Mouse (Mus musculus) cerebellum, postnatal 4 days (tissue): Measurements from ENCODE around the gene Ndel1.
"Not testable (repeated sequence)": the region's sequence is repeated elsewhere in the genome, so short reads cannot be mapped to it uniquely, and the experiment has no call there.

ENCODE experiments used
- DNase-seq, 2 experiments: peaks; one replicate each; pipeline ENCODE4 v3.0.0; 2022; ENCODE audit warnings: low spot score in 2 of 2, mixed read lengths in 1 of 2

Gene Ndel1

DNA sequence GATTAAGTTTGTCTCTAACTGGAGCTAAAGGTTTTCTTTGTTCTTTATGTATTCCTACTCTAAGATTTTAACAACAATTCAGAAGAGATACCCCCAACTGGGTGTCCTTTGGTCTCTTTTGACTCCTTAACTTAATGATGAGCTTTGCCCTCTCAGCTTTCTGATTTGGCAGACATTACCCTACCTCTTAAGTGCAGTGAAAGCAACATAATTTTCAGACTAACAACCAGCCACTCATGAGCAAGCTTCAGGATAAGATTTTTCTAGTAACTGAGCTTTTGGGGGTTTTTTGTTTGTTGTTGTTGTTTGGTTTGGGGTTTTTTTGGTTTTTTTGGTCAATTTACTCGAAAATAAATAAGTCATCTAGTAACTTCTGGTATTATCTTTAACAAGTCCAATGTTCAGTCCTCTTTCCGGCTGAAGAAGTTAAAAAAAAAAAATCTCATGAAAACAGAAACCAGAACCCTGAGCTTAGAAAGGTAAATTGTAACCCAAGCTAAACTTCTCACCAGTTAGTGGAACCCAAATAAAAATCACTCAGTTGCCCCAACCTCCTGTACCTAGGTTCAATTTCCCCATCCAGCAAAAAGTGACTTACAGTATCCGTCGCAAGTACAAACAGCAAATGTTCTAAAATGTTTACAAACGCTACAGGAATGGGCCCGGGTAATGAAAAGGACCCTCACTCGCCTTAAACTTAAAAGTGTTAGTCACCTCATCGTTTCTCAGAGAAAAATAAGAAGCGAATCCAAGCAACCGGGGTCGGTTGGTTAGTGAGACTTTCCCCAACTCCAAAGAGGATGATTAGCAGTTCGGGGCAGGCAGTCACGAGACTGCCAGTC, 19.8 kb downstream of the Ndel1 start:
- no peak for DNase-seq

DNA sequence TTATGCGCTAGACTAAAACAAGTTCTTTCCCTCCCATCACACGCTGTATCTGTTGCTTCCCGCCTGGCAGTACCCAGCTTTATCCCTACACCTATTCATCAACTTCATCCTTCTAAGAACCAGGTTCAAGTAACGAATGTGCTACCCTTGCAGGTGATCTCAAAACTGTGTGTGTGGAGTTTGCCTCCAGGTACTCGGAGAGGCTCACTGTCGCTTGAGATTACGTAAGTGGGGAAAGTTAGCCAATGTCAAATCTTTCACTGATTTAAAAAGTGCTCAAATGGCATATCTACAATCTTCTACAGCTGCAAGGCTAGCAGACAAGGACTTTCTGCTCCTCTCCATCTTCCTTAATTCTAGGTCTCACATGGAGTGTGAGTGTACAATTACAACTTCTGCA, 20.8 kb downstream of the Ndel1 start:
- DNase-seq, result no peak

DNA sequence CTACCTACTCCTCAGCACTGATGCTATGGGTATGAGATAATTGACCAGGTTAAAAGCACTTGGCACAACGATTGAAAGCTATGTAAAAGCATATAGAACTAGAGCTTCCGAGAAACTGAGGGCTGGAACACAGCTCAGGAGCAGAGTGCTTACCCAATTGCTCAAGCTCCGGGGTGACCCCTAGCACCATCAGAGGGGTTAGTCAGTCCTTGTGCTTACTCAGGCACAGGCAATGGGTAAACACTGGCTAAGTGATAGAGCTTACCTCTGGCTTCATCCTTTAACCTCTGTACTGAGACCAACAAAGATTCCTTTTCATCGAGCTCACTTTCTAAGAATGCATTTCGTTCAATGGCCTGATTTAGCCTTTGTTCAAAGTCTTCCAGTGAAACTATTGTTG, 32.1 kb downstream of the Ndel1 start:
- DNase-seq, result no peak

DNA sequence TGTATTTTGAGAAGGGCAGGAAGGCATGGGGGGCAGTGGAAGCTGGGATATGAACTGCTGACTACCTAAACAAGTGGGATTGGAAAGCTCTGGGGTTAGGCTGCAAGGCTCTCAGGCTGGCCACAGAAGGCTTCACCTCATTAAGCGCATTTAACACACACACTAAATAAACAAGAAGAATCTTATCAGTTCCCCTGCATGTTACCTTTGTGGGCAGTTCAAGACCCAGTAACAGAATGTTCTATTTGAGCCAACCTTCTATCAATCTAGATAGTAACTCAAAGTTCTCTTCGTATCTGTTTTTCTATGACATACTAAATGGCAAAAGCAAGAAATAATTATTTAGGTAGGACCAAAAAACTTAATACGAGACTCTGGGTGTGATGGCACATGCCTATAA, 36.6 kb downstream of the Ndel1 start:
- no peak for DNase-seq

- no peak for DNase-seq
These were observed 38.1 kb downstream of the Ndel1 start for GRCm38 (mm10) chr11:68833593-68833992.

DNA sequence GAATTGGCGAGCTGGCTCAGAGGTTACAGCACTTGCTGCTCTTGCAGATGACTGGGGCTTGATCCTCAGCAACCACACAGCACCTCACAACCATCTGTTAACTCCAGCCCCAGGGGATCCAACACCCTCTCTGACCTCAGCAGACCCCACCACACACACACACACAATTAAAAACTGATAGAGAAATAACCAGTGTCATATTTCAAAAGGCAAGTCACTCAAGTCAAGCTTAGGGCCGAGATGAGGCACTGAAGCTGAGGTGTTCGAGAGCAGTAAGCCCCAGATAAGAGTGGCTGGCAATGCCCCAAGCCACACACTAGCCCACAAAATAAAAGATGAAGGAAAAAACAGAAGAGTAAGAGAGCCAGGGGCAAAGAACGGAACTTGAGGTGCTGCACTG, 38.9 kb downstream of the Ndel1 start:
- no peak for DNase-seq

DNA sequence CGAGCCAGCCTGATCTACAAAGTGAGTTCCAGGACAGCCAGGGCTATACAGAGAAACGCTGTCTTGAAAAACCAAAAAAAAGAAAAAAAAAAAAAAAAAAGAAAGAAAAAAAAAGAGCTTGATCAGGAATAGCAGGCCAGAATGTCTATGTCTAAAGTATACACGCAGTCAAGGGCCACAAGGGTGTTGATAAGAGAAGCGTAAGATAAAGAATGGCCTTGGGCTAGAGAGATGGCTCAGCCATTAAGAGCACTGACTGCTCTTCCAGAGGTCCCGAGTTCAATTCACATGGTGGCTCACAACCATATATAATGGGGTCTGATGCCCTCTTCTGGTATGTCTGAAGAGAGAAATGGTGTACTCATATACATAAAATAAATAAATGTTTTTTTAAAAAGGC, 40.1 kb downstream of the Ndel1 start:
- DNase-seq, result not testable (repeated sequence)

GRCm38 (mm10) chr11:68826735-68827134, 44.9 kb downstream of the Ndel1 start:
- no peak for DNase-seq

- DNase-seq, result no peak
These were observed 49.3 kb downstream of the Ndel1 start for GRCm38 (mm10) chr11:68822326-68822725.

DNA sequence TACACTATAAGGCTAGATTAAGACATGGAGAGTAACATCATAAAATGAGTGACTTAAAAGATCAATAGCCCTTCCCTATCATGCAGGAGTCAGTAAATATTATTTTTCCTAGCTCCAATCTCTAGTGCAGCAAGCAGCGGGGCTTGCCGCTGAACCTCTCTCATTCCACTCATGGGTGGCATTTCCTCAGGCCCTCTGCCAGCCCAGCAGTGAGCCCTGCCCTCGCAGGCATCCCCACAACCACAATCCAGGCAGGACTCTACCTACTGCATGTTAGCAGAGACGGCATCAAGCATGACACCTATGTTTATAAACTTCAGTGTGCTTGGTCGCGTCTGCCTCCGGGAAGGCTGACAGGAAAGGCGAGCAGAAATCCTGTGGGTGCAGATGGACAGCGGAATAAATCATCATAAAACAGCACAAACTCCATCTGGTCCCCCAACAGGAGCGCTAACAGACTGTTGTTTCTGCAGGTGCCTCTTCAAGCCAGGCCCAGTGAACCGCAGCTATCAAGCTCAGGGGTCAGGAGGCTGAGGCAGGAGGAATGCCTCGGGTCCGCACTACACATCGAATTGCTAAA, 52.3 kb downstream of the Ndel1 start:
- DNase-seq, result no peak

- DNase-seq, result no peak
These were observed 53.2 kb downstream of the Ndel1 start for GRCm38 (mm10) chr11:68818416-68818815.

GRCm38 (mm10) chr11:68811881-68812577, 59.6 kb downstream of the Ndel1 start:
- no peak for DNase-seq

- peak; percentile 80 to 86 for DNase-seq
These were observed 63.9 kb downstream of the Ndel1 start for GRCm38 (mm10) chr11:68807787-68808186.

DNA sequence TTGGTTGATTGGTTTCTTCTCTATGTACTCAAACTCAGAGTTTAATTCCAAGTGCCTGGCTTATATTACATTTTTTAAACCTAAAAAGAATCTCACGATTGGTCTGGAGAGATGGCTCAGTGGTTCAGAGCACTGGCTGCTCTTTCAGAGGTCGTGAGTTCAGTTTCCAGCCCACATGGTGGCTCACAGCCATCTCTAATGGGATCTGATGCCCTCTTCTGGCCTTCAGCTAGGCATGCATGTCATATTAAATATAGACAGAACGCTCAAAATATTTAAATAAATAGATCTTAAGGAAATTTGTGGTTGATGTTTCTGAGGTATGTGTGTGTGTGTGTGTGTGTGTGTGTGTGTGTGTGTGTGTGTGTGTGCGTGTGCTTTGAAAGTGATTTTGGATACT, 66.5 kb downstream of the Ndel1 start:
- DNase-seq, result no peak

DNA sequence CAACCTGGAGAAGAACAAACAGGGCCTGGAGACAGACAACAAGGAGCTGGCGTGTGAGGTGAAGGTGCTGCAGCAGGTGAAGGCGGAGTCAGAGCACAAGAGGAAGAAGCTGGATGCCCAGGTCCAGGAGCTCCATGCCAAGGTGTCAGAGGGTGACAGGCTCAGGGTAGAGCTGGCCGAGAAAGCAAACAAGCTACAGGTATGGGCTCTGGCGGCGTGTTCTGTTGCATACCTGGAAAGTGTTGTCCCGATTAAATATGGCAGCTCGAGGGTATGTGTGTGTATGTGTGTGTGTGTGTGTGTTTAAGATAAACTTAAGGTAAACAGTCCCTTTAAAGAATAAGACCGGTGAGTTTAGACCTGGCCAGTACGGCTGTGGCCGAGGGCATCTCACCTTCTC, 73.4 kb downstream of the Ndel1 start:
- DNase-seq, result no peak

DNA sequence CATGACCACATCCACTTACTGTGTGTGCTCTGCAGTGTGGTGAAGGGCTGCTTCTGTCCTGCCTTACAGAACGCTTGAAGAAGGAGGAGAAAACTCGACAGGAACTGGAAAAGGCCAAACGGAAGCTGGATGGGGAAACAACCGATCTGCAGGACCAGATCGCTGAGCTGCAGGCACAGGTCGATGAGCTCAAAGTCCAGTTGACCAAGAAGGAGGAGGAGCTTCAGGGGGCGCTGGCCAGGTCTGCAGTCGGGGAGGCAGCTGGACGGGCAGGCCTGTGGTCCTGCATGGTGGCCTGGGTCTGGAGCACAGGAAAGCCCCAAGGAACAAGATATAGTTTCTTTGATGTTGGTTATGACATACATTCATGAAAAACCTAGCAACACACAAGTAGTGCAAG, 79.9 kb downstream of the Ndel1 start:
- DNase-seq, result no peak

GRCm38 (mm10) chr11:68790720-68791119, 80.9 kb downstream of the Ndel1 start:
- DNase-seq, result no peak

DNA sequence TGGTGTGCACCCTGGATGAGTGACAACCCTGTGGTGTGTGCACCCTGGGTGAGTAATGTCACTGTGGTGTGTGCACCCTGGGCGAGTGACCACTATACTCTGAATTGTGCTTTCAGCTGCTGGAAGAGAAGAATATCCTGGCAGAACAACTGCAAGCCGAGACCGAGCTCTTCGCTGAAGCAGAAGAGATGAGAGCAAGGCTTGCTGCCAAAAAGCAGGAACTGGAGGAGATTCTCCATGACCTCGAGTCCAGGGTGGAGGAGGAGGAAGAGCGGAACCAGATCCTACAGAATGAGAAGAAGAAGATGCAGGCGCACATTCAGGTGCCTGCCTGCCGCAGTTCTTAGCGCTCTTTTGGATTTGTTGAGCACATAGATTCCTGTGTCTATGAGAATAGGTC, 84.4 kb downstream of the Ndel1 start:
- DNase-seq, result no peak

- DNase-seq, result no peak
These were observed 85.8 kb downstream of the Ndel1 start for GRCm38 (mm10) chr11:68785813-68786212.

GRCm38 (mm10) chr11:68782336-68782735, 89.3 kb downstream of the Ndel1 start:
- no peak for DNase-seq

GRCm38 (mm10) chr11:68780466-68781114, 91.1 kb downstream of the Ndel1 start:
- DNase-seq, result no peak

GRCm38 (mm10) chr11:68779735-68780465, 91.8 kb downstream of the Ndel1 start:
- DNase-seq, result no peak
